Mouse (Mus musculus): ENCODE data around the gene Dnajc3. TPM values are rescaled to one million over a fixed set of nuclear protein-coding genes. Genes with fewer than 3 reads are reported as not detected.

The Dnajc3 gene
- total RNA-seq, 1 experiment from 2014 or later, result 56.4 TPM

Other genes starting within 250 kb of the Dnajc3 start
- 9.4 and 10.4 TPM in 2 replicates for gene Abcc4, start 231.8 kb upstream of the Dnajc3 start, total RNA-seq (2021)
- 0.37 and 1.2 TPM in 2 replicates for gene Cldn10, start 150.1 kb upstream of the Dnajc3 start, total RNA-seq (2021)
- gene Dzip1, start 12.5 kb upstream of the Dnajc3 start, total RNA-seq (2021), result 13.3 and 13.4 TPM in 2 replicates
- gene Uggt2, start 161.5 kb downstream of the Dnajc3 start, total RNA-seq (2021), result 12.0 and 17.8 TPM in 2 replicates
- gene Hs6st3, start 200.4 kb downstream of the Dnajc3 start, total RNA-seq (2021), result 1.4 TPM in 2 replicates